Mouse (Mus musculus) forebrain, postnatal 0 days (tissue): ENCODE measurements around the gene Slc36a4. TPM values are rescaled to one million over a fixed set of nuclear protein-coding genes. Genes with fewer than 3 reads are reported as not detected.

Experiments
- ATAC-seq: fragments of 200-750 bp; cut with Nextera tagmentation; 2 replicates; pipeline ENCODE4 v1.8.0; 2017; ENCODE audit warnings: mild to moderate bottlenecking, moderate library complexity
- DNase-seq: peaks from one replicate; pipeline ENCODE4 v3.0.0-alpha.2; 2015
- H3K27ac ChIP-seq: fragments of 300-500 bp; sonication (generic); 2 replicates; pipeline ENCODE4 v1.5.1; 2014; ENCODE audit warnings: low read depth, mild to moderate bottlenecking, antibody characterized with exemption, low read length, moderate library complexity, mixed read lengths
- H3K27me3 ChIP-seq: fragments of 300-500 bp; sonication (generic); 2 replicates; pipeline ENCODE4 v1.6.1; 2014; ENCODE audit warnings: mild to moderate bottlenecking, low read length, mixed read lengths; ENCODE audit not compliant: insufficient read depth
- H3K36me3 ChIP-seq: fragments of 300-500 bp; sonication (generic); 2 replicates; pipeline ENCODE4 v1.6.1; 2014; ENCODE audit warnings: mild to moderate bottlenecking, moderate library complexity; ENCODE audit not compliant: insufficient read depth
- H3K4me1 ChIP-seq: fragments of 300-500 bp; sonication (generic); 2 replicates; pipeline ENCODE4 v1.6.1; 2014; ENCODE audit warnings: antibody characterized with exemption; ENCODE audit not compliant: insufficient read depth
- H3K4me2 ChIP-seq: fragments of 300-500 bp; sonication (generic); 2 replicates; pipeline ENCODE4 v1.6.1; 2014; ENCODE audit warnings: low read depth, mild to moderate bottlenecking, moderate library complexity
- H3K4me3 ChIP-seq: fragments of 300-500 bp; sonication (generic); 2 replicates; pipeline ENCODE4 v1.5.1; 2014; ENCODE audit warnings: low read depth, low read length, mixed read lengths
- H3K9ac ChIP-seq: fragments of 300-500 bp; sonication (generic); 2 replicates; pipeline ENCODE4 v1.6.1; 2014; ENCODE audit warnings: mild to moderate bottlenecking
- H3K9me3 ChIP-seq: fragments of 300-500 bp; sonication (generic); 2 replicates; pipeline ENCODE4 v1.6.1; 2016; ENCODE audit warnings: low read length
- CTCF ChIP-seq: sonication (generic); IDR thresholded peaks from 2 replicates; pipeline ENCODE4 v1.5.1; 2016; ENCODE audit warnings: antibody characterized with exemption, control low read depth, low read depth
- WGBS: fragments of 180-500 bp; shearing (Covaris S2); extraction: QIAGEN DNeasy Blood & Tissue Kit; methylation state at CpG from one replicate; pipeline ENCODE4 v1.1.7; 2014; 5-methylcytosine and 5-hydroxymethylcytosine counted together
- polyA plus RNA-seq: library from polyadenylated mRNA; unstranded; fragments of >200 nt; fragmentation: Nextera tagmentation; extraction: Ambion mirVana; gene quantifications from 2 replicates; pipeline ENCODE4 v1.2.1, GENCODE M21; 2015
- total RNA-seq: library from RNA; depleted of rRNA; stranded (reverse); fragments of >200 nt; gene quantifications from 2 replicates; pipeline ENCODE4 v1.2.3, GENCODE M21; 2014

Gene Slc36a4
- total and polyA plus RNA-seq, 2 experiments from 2014 or later, result 28.1 to 56.9 TPM

DNA sequence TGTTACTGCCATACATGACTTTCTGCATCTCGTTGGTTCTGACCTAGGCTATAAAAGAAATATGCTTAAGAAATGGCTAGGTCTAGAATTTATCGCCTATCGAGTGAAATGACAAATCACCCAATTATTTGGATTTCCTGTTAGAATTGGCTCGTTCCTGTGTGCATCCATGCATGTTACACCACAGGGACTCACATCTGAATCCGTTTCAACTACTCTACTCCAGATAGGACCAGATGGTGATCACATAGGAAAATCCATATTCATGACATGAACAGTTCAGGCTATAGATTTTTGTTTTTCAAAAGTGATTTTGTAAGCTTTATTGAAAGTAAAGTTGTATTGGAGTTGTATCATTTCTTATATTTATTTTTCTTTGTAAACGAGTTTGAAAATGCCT, 32.4 kb downstream of the Slc36a4 start:
- Histone ChIP-seq H3K36me3 (peaks cover 30% of the 10 kb centered on the region), H3K4me1 (no peaks in the 10 kb centered on the region), H3K4me2 (no peak overlapping the region), H3K27me3 (no peaks in the 10 kb centered on the region), H3K9me3 (no peaks in the 10 kb centered on the region), H3K27ac (no peak overlapping the region), H3K9ac (no peak overlapping the region), H3K4me3 (no peak overlapping the region)
- DNase-seq (no peak), ATAC-seq (peak; percentile 74)
- 43% methylated on average over 6 of the region's 6 CpGs for WGBS
- TF ChIP-seq CTCF, result no peak

DNA sequence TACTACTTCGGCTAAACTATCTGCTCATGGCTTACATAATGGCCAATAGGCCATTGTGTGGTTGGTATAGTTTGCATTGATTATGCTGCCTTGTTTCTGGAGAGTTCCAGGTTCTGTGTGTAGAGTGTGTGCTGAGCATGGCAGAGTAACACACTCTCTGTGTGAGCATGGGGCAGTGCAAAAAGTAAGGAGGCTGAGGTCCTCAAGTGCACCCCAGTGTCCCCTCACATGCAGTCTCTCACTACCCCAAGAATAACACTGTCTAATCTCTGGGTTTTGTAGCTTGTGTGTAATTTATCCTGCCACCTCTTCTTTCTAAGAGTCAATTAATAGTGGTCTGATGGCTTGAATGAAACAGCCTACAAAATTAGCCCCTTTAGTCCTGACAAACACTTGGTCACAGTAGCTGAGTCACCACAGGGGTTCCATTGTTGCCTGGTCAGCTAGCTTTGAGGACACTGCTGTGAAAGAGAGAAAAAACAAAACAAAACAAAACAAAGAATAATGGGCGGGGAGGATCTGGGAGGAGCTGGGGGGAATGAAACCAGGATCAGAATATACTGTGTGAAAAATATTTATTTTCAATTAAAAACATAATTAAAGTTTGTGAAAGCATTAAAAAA, 36.6 kb downstream of the Slc36a4 start:
- no peak for TF ChIP-seq CTCF
- ATAC-seq (no peak), DNase-seq (no peak)
- no peak overlapping the region for H3K27ac ChIP-seq
- H3K4me2 ChIP-seq, result no peak overlapping the region
- 0 out of 2 replicates have a peak, but pooled peaks cover 4% of the 10 kb centered on the region for H3K9me3 ChIP-seq
- H3K4me3 ChIP-seq, result no peak overlapping the region
- WGBS, result 32% methylated on average over 2 of the region's 2 CpGs
- no peaks in the 10 kb centered on the region for H3K4me1 ChIP-seq
- no peak overlapping the region for H3K9ac ChIP-seq
- no peaks in the 10 kb centered on the region for H3K27me3 ChIP-seq
- no peaks in the 10 kb centered on the region for H3K36me3 ChIP-seq

DNA sequence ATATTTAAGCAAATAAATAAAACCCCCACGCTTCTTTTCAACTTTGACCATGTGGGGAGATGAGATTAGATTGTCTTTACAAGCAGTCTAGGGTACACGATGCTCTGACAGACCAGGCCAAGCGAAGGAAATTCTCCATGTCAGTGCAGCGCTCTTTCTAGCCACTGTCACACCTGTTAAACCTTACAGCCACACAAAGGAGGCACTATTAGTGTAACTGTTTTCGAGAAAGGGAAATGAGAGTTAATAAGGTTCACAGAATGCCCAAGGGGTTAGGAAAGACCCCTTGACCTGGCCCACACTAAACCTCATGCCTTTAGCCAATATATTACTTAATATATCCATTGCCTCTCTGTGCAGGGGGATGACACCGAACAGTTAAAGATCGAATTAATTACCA, 37.1 kb downstream of the Slc36a4 start:
- WGBS, result 36% methylated on average over 7 of the region's 7 CpGs
- Histone ChIP-seq H3K4me2 (no peak overlapping the region), H3K36me3 (no peaks in the 10 kb centered on the region), H3K4me3 (no peak overlapping the region), H3K27ac (no peak overlapping the region), H3K27me3 (no peaks in the 10 kb centered on the region), H3K9me3 (0 out of 2 replicates have a peak, but pooled peaks cover 4% of the 10 kb centered on the region), H3K4me1 (no peaks in the 10 kb centered on the region), H3K9ac (no peak overlapping the region)
- no peak for DNase-seq
- no peak for TF ChIP-seq CTCF
- no peak for ATAC-seq

DNA sequence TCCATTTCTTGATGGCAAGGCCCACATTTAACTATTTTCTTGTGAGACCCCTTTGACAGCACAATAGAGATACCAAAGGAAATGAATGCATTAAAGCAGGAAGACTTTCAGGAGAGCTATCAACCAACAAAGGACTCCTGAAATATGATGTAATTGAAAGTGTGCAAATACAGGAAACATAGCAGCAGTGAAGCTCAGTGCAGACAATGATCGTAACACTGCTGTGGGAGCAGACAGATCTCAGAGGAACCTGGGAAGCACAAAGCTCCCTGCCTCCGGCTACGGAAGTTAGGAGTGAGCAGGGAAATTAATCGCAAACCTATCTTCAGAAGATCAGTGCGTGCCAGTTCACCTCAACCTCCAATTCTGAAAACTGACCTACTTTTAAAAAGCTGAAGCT, 38.8 kb downstream of the Slc36a4 start:
- H3K27me3 ChIP-seq, result no peaks in the 10 kb centered on the region
- WGBS, result 64% methylated on average over 5 of the region's 5 CpGs
- no peak overlapping the region for H3K9ac ChIP-seq
- no peak overlapping the region for H3K4me3 ChIP-seq
- H3K27ac ChIP-seq, result no peak overlapping the region
- DNase-seq, result no peak
- 0 out of 2 replicates have a peak, but pooled peaks cover 4% of the 10 kb centered on the region for H3K9me3 ChIP-seq
- TF ChIP-seq CTCF, result no peak
- no peaks in the 10 kb centered on the region for H3K4me1 ChIP-seq
- no peak for ATAC-seq
- no peaks in the 10 kb centered on the region for H3K36me3 ChIP-seq
- no peak overlapping the region for H3K4me2 ChIP-seq

DNA sequence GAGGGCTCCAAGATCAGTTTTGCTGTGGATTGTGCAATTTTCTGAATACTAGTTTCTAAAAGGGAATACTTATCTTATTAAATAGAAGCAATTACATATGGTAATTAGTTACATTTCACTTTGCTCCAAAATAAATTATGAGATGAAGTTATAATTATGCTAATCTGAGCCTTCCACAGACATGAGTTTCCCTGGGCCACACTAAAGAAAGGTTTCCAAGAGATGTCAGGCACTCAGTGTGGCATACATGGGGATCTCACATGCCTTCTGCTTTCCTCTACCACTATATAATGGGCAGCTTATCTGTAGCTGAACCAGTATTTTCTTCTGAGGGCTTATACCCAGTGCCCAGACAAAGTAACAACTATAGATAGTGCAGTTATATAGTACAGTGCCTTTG, 49.8 kb downstream of the Slc36a4 start:
- Histone ChIP-seq H3K4me3 (no peak overlapping the region), H3K36me3 (no peaks in the 10 kb centered on the region), H3K9me3 (no peaks in the 10 kb centered on the region), H3K4me1 (no peaks in the 10 kb centered on the region), H3K4me2 (no peak overlapping the region), H3K27ac (no peak overlapping the region), H3K27me3 (no peaks in the 10 kb centered on the region), H3K9ac (no peak overlapping the region)
- peak; percentile 51; the same call in 1 of the 2 replicates for ATAC-seq
- DNase-seq, result no peak
- no peak for TF ChIP-seq CTCF

DNA sequence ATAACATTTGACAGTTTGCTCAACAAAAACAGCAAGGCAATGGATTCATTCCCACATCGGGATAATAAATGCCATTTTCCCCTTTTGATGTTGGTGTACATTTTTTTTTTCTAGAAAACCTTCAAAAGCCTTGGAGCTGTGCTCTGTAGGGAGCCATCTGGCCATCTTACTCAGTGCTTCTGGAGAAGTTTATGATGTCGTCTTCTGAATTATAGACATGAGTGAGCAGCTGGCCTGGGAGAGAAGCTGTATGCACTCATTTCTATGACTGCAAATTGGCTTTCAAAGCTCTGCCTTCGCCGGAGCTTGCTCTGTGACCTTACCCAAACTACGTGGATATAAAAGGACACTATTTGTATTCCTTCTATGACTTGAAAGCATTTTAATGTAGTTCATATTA, 56.8 kb downstream of the Slc36a4 start:
- H3K4me3 ChIP-seq, result no peak overlapping the region
- whole genome bisulfite sequencing, result 45% methylated on average over 5 of the region's 5 CpGs
- H3K27me3 ChIP-seq, result no peaks in the 10 kb centered on the region
- no peak overlapping the region for H3K4me2 ChIP-seq
- H3K9ac ChIP-seq, result no peak overlapping the region
- no peak overlapping the region for H3K27ac ChIP-seq
- H3K4me1 ChIP-seq, result no peaks in the 10 kb centered on the region
- no peak for DNase-seq
- H3K36me3 ChIP-seq, result no peaks in the 10 kb centered on the region
- no peaks in the 10 kb centered on the region for H3K9me3 ChIP-seq
- ATAC-seq, result no peak
- no peak for TF ChIP-seq CTCF

DNA sequence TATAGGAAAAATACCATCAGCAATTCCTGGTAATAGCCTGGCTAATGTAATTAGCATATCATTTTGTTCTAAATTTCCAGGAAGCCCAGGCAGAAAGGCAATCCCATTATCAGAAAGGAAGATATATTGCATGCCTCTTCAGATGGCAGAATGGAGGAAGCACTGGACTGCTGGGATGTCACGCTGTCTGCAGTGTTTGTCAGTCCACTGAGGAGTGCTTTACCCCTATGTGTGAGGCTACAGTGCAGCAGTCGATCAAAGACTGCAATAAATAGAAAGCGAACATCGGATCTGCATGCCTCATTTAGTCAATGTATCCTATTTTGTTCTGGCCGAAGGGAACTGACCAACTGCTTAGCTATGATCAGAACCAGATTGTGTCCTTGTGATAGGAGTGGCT, 57.3 kb downstream of the Slc36a4 start:
- no peak for TF ChIP-seq CTCF
- no peaks in the 10 kb centered on the region for H3K4me1 ChIP-seq
- no peaks in the 10 kb centered on the region for H3K36me3 ChIP-seq
- H3K9me3 ChIP-seq, result no peaks in the 10 kb centered on the region
- no peak overlapping the region for H3K27ac ChIP-seq
- H3K9ac ChIP-seq, result no peak overlapping the region
- 66% methylated on average over 5 of the region's 5 CpGs for whole genome bisulfite sequencing
- DNase-seq (no peak), ATAC-seq (no peak)
- no peak overlapping the region for H3K4me2 ChIP-seq
- no peak overlapping the region for H3K4me3 ChIP-seq
- no peaks in the 10 kb centered on the region for H3K27me3 ChIP-seq

DNA sequence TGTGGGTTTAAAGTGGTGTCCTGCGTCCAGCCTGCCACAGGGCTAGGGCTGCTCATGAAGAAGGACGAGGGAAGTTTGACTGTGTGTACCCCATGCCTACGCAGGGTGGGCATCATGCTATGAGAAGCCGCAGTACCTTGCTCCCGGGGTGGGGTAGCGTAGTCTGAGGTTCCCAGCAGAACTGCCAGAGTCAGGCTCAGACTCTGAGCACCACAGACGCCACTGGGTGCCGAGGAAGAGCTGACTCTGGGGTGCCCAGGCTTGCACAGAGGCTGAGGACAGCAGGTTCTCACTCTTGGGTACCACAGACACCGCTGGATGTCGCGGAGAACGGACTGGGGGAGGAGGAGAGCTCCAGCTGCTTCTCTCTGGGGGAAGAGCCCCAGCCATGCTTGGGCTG, 63.2 kb downstream of the Slc36a4 start:
- H3K9me3 ChIP-seq, result no peaks in the 10 kb centered on the region
- H3K9ac ChIP-seq, result no peak overlapping the region
- DNase-seq (no peak), ATAC-seq (peak; percentile 5; the same call in 1 of the 2 replicates)
- TF ChIP-seq CTCF, result no peak
- H3K27ac ChIP-seq, result no peak overlapping the region
- 83% methylated on average over 12 of the region's 12 CpGs for WGBS
- no peaks in the 10 kb centered on the region for H3K4me1 ChIP-seq
- no peaks in the 10 kb centered on the region for H3K27me3 ChIP-seq
- no peaks in the 10 kb centered on the region for H3K36me3 ChIP-seq
- H3K4me2 ChIP-seq, result no peak overlapping the region
- H3K4me3 ChIP-seq, result no peak overlapping the region
